ENCODE assay signal across 8 mouse cellular contexts in the genomic region with DNA sequence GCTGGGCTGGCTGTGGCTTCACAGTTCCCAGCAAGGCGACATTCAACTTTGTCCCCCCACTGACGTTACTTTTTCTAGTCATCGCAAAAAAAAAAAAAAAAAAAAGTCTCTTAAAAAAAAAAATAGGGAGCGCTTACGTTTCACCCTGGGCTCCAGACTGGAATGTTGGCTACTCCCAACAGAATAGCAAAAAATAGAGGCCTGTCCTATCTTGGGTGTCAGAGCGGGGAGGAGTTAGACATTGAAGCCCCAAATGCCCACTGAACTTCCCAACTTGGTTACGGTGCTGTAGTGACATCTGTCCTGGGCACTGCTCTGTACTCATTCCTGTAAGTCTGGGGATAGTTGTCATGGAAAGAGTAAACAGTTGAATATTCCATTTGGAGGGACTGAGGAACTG. TPM values are rescaled to one million over a fixed set of nuclear protein-coding genes. Genes with fewer than 3 reads are reported as not detected.
DNase-seq lines count a peak whose midpoint lies in the region; ATAC-seq and TF ChIP-seq lines count a peak whose summit lies in the region.

No protein-coding gene starts in this region.

- H3K4me3 ChIP-seq in brown adipose tissue, adult 24 weeks (ENCODE audit: insufficient read depth, low read depth, low read length), result peak overlapping the region; percentile 99
- peak overlapping the region; percentile 100 for H3K4me3 ChIP-seq in heart, embryonic 13.5 days
- peak overlapping the region; percentile 100 for H3K4me3 ChIP-seq in limb, embryonic 15.5 days
- H3K4me3 ChIP-seq in midbrain, postnatal 0 days (ENCODE audit: low read depth, low read length), result peak overlapping the region; percentile 100

- ATAC-seq in heart, embryonic 13.5 days (ENCODE audit: extremely low read depth, insufficient number of reproducible peaks, low FRiP score, low TSS enrichment), result no peak
- no peak for ATAC-seq in limb, embryonic 15.5 days (ENCODE audit: insufficient number of reproducible peaks, low FRiP score, low TSS enrichment, low read depth)
- ATAC-seq in midbrain, postnatal 0 days (ENCODE audit: low FRiP score), result no peak

- TF ChIP-seq CTCF in midbrain, postnatal 0 days (IDR thresholded peaks at IDR 0.05), result no peak

- no peaks in the 10 kb centered on the region for H3K36me3 ChIP-seq in heart, embryonic 13.5 days
- no peaks in the 10 kb centered on the region for H3K36me3 ChIP-seq in limb, embryonic 15.5 days
- no peaks in the 10 kb centered on the region for H3K36me3 ChIP-seq in midbrain, postnatal 0 days (ENCODE audit: insufficient read depth, low read length)

- peak overlapping the region; percentile 99 for H3K9ac ChIP-seq in heart, embryonic 13.5 days
- peak overlapping the region; percentile 99 for H3K9ac ChIP-seq in limb, embryonic 15.5 days
- H3K9ac ChIP-seq in midbrain, postnatal 0 days (replicated peaks; ENCODE audit: low read length, poor library complexity, severe bottlenecking), result peak overlapping the region; percentile 97

- H3K4me2 ChIP-seq in heart, embryonic 13.5 days, result peak overlapping the region; percentile 76
- peak overlapping the region; percentile 50 for H3K4me2 ChIP-seq in limb, embryonic 15.5 days
- H3K4me2 ChIP-seq in midbrain, postnatal 0 days (ENCODE audit: low read depth, low read length, poor library complexity, severe bottlenecking), result peak overlapping the region; percentile 71

- DNase-seq in cerebellum, adult 9-11 months, result peak; percentile 33
- DNase-seq in cerebellum, adult 18-20 months, result no peak
- DNase-seq in midbrain, postnatal 0 days (ENCODE audit: low spot score), result no peak
- DNase-seq in spleen, postnatal 4 days (ENCODE audit: low spot score in 2 of 2), result no peak
- DNase-seq in layer of hippocampus, postnatal 25 days (ENCODE audit: extremely low spot score in 1 of 2, low spot score in 1 of 2), result no peak

- H3K27ac ChIP-seq in brown adipose tissue, adult 24 weeks (replicated peaks; ENCODE audit: low read depth, low read length), result peak overlapping the region; percentile 94
- peak overlapping the region; percentile 96 for H3K27ac ChIP-seq in heart, embryonic 13.5 days (replicated peaks)
- H3K27ac ChIP-seq in limb, embryonic 15.5 days, result peak overlapping the region; percentile 95
- H3K27ac ChIP-seq in midbrain, postnatal 0 days (ENCODE audit: low read depth, low read length), result 0 out of 2 replicates have a peak overlapping the region, but pooled peaks have one; percentile 89

- H3K4me1 ChIP-seq in brown adipose tissue, adult 24 weeks (ENCODE audit: control insufficient read depth, insufficient read depth, insufficient read length, low read length), result peaks cover 12% of the 10 kb centered on the region
- peaks cover 40% of the 10 kb centered on the region for H3K4me1 ChIP-seq in heart, embryonic 13.5 days
- H3K4me1 ChIP-seq in limb, embryonic 15.5 days, result peaks cover 24% of the 10 kb centered on the region
- 0 out of 2 replicates have a peak, but pooled peaks cover 3% of the 10 kb centered on the region for H3K4me1 ChIP-seq in midbrain, postnatal 0 days (ENCODE audit: insufficient read depth, low read length)

- no peaks in the 10 kb centered on the region for H3K27me3 ChIP-seq in heart, embryonic 13.5 days (replicated peaks)
- no peaks in the 10 kb centered on the region for H3K27me3 ChIP-seq in limb, embryonic 15.5 days
- no peaks in the 10 kb centered on the region for H3K27me3 ChIP-seq in midbrain, postnatal 0 days (ENCODE audit: insufficient read depth, low read length)

- H3K9me3 ChIP-seq in heart, embryonic 13.5 days, result no peaks in the 10 kb centered on the region
- H3K9me3 ChIP-seq in limb, embryonic 15.5 days, result no peaks in the 10 kb centered on the region
- no peaks in the 10 kb centered on the region for H3K9me3 ChIP-seq in midbrain, postnatal 0 days (ENCODE audit: low read length)

- WGBS in heart, embryonic 13.5 days, result under 1% methylated on average over 7 of the region's 7 CpGs
- under 1% methylated on average over 7 of the region's 7 CpGs for WGBS in limb, embryonic 15.5 days
- 1% methylated on average over 7 of the region's 7 CpGs for WGBS in midbrain, postnatal 0 days

RNA-seq across cellular contexts. Expression of gene Dnajc3, which starts 0.8 kb away (rescaled TPM):
- polyA plus RNA-seq in brown adipose tissue, adult 24 weeks (2012; ENCODE audit: insufficient read depth, insufficient read length, missing spikeins), result 27.4 and 31.0 TPM in 2 replicates
- polyA plus RNA-seq in heart, embryonic 13.5 days (2015; fragmentation: Nextera tagmentation; extraction: Ambion mirVana), result 23.1 and 26.0 TPM in 2 replicates
- polyA plus RNA-seq in limb, embryonic 15.5 days (2015; fragmentation: Nextera tagmentation; extraction: Ambion mirVana), result 44.1 and 47.7 TPM in 2 replicates
- total RNA-seq in midbrain, postnatal 0 days (2014; rRNA removed), result 22.0 and 23.7 TPM in 2 replicates
- 19.2 and 19.9 TPM in 2 replicates for polyA plus RNA-seq in midbrain, postnatal 0 days (2015; fragmentation: Nextera tagmentation; extraction: Ambion mirVana)
- total RNA-seq in layer of hippocampus, postnatal 25 days (2021), result 10 to 100 TPM; 32.0 to 37.3 TPM

RNA-seq across cellular contexts. Expression of gene Dzip1, which starts 13.3 kb away (rescaled TPM):
- 0.58 and 1.5 TPM in 2 replicates for polyA plus RNA-seq in brown adipose tissue, adult 24 weeks (2012; ENCODE audit: insufficient read depth, insufficient read length, missing spikeins)
- 6.9 and 8.0 TPM in 2 replicates for polyA plus RNA-seq in heart, embryonic 13.5 days (2015; fragmentation: Nextera tagmentation; extraction: Ambion mirVana)
- 13.2 and 19.1 TPM in 2 replicates for polyA plus RNA-seq in limb, embryonic 15.5 days (2015; fragmentation: Nextera tagmentation; extraction: Ambion mirVana)
- 419 and 440 TPM in 2 replicates for total RNA-seq in midbrain, postnatal 0 days (2014; rRNA removed)
- 116 and 123 TPM in 2 replicates for polyA plus RNA-seq in midbrain, postnatal 0 days (2015; fragmentation: Nextera tagmentation; extraction: Ambion mirVana)
- total RNA-seq in layer of hippocampus, postnatal 25 days (2021), result 100 to 1,000 TPM in 1 of 2 experiments, 10 to 100 TPM in 1; 91.1 to 112 TPM
